In the genomic region with DNA sequence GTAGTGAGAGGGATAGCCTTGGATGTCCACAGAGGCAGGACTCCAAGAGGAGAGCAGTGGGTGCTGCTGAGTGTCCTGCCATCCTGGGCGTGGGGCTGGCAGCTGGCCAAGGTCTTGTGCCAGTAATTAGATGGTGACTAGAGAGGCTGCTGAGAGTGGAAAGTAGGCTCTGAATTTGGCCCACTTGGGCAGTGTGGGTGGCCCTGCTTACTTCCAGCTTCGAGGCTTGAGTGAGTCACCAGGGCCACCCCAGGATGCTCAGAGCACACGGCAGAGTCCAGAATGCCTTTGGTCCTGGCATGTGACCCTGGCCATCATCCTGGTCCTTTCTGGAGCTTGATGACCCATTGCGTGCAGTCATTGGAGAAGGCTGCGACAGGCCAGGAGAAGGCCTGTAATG, we compare ENCODE assay signal across 11 mouse cellular contexts. TPM values are rescaled to one million over a fixed set of nuclear protein-coding genes. Genes with fewer than 3 reads are reported as not detected.
A peak's percentile ranks its signal among the peaks of the same experiment; 100 is the strongest.
DNase-seq lines count a peak whose midpoint lies in the region; ATAC-seq lines count a peak whose summit lies in the region.
"Had no signal": no experiment of that assay in that cellular context is flagged by ENCODE, and none has a peak within 500 bp of the region (broad histone marks: within the 10 kb centered on the region; RNA-seq: fewer than 3 reads in every experiment).

No protein-coding gene starts in this region.

- no peaks in the 10 kb centered on the region for H3K9me3 ChIP-seq in kidney, embryonic 16.5 days (ENCODE audit: low read length)
- no peaks in the 10 kb centered on the region for H3K9me3 ChIP-seq in hindbrain, embryonic 12.5 days (replicated peaks)
- H3K9me3 ChIP-seq: embryonic facial prominence, embryonic 13.5 days; midbrain, embryonic 12.5 days had no signal

- peak; percentile 34 for DNase-seq in ovary, adult 18-20 months (ENCODE audit: low spot score)
- no peak for DNase-seq in ovary, postnatal 10 days (ENCODE audit: low spot score)
- peak; percentile 78 for DNase-seq in cerebellum, adult 9-11 months
- peak; percentile 34 for DNase-seq in skeletal muscle tissue, adult 2 months (ENCODE audit: low read depth, low spot score)
- DNase-seq in embryo, embryonic 10 days (ENCODE audit: low spot score): no peak

- peak; percentile 13; the same call in 1 of the 2 replicates for ATAC-seq in kidney, embryonic 16.5 days (ENCODE audit: low FRiP score, low TSS enrichment)
- ATAC-seq in hindbrain, embryonic 12.5 days (ENCODE audit: low FRiP score): no peak
- ATAC-seq in megakaryocyte, adult 5-6 weeks (ENCODE audit: poor library complexity, severe bottlenecking): no peak

- H3K4me2 ChIP-seq in kidney, embryonic 16.5 days (replicated peaks; ENCODE audit: low read depth, low read length): no peak overlapping the region
- no peak overlapping the region for H3K4me2 ChIP-seq in hindbrain, embryonic 12.5 days (replicated peaks)
- H3K4me2 ChIP-seq: embryonic facial prominence, embryonic 13.5 days; midbrain, embryonic 12.5 days had no signal

- H3K27ac ChIP-seq in kidney, embryonic 16.5 days (ENCODE audit: low read length): no peak overlapping the region
- no peak overlapping the region for H3K27ac ChIP-seq in hindbrain, embryonic 12.5 days
- H3K27ac ChIP-seq: embryonic facial prominence, embryonic 13.5 days; midbrain, embryonic 12.5 days had no signal

- peaks cover 68% of the 10 kb centered on the region for H3K4me1 ChIP-seq in kidney, embryonic 16.5 days (ENCODE audit: insufficient read depth, low read length)
- H3K4me1 ChIP-seq in hindbrain, embryonic 12.5 days: peaks cover 32% of the 10 kb centered on the region

- H3K36me3 ChIP-seq in kidney, embryonic 16.5 days (ENCODE audit: insufficient read depth, low read length): no peaks in the 10 kb centered on the region
- no peaks in the 10 kb centered on the region for H3K36me3 ChIP-seq in hindbrain, embryonic 12.5 days
- H3K36me3 ChIP-seq: embryonic facial prominence, embryonic 13.5 days; midbrain, embryonic 12.5 days had no signal

- no peak overlapping the region for H3K4me3 ChIP-seq in kidney, embryonic 16.5 days (ENCODE audit: low read length)
- no peak overlapping the region for H3K4me3 ChIP-seq in hindbrain, embryonic 12.5 days
- H3K4me3 ChIP-seq: embryonic facial prominence, embryonic 13.5 days; midbrain, embryonic 12.5 days had no signal

- no peaks in the 10 kb centered on the region for H3K27me3 ChIP-seq in kidney, embryonic 16.5 days (ENCODE audit: insufficient read depth, low read length)
- H3K27me3 ChIP-seq in hindbrain, embryonic 12.5 days: no peaks in the 10 kb centered on the region
- H3K27me3 ChIP-seq: embryonic facial prominence, embryonic 13.5 days had no signal

- 40% methylated on average over 5 of the region's 5 CpGs for WGBS in kidney, embryonic 16.5 days
- 83% methylated on average over 5 of the region's 5 CpGs for WGBS in hindbrain, embryonic 12.5 days

- H3K9ac ChIP-seq in kidney, embryonic 16.5 days (replicated peaks; ENCODE audit: low read length): no peak overlapping the region
- H3K9ac ChIP-seq in hindbrain, embryonic 12.5 days: no peak overlapping the region
- H3K9ac ChIP-seq: embryonic facial prominence, embryonic 13.5 days; midbrain, embryonic 12.5 days had no signal

RNA-seq across cellular contexts. Expression of gene Parva, which starts 31.1 kb away (rescaled TPM):
- polyA plus RNA-seq in kidney, embryonic 16.5 days (2015; fragmentation: Nextera tagmentation; extraction: Ambion mirVana): 120 and 126 TPM in 2 replicates
- polyA plus RNA-seq in hindbrain, embryonic 12.5 days (2016; fragmentation: Nextera tagmentation; extraction: Ambion mirVana): 66.2 and 74.8 TPM in 2 replicates
- not detected in 2 replicates for total RNA-seq in megakaryocyte, adult 5-6 weeks (2015)
- not detected in 2 replicates for total RNA-seq in megakaryocyte, adult 5-6 weeks (2017)
- total RNA-seq: MEL had no signal

Comparison
In these comparisons a context has a peak if more than half of its experiments do, and no peak if none do; other contexts are left out.
1. DNase-seq: peak in ovary, adult 18-20 months (single experiment), cerebellum, adult 9-11 months (single experiment) and skeletal muscle tissue, adult 2 months (single experiment); none in ovary, postnatal 10 days (single experiment) and embryo, embryonic 10 days (single experiment).